Mouse (Mus musculus) heart, embryonic 11.5 days (tissue): Measurements from ENCODE around the gene Chst11. TPM values are rescaled to one million over a fixed set of nuclear protein-coding genes. Genes with fewer than 3 reads are reported as not detected.

Experiments
- ATAC-seq: fragments of 200-750 bp; cut with Nextera tagmentation; replicated peaks from 2 replicates; pipeline ENCODE4 v1.8.0; 2017; ENCODE audit warnings: moderate library complexity; ENCODE audit not compliant: insufficient number of reproducible peaks, low FRiP score, low TSS enrichment
- H3K27ac ChIP-seq: fragments of 300-500 bp; sonication (generic); 2 replicates; pipeline ENCODE4 v1.5.1; 2014; ENCODE audit warnings: mild to moderate bottlenecking, low read depth, low read length
- H3K27me3 ChIP-seq: fragments of 300-500 bp; sonication (generic); 2 replicates; pipeline ENCODE4 v1.6.1; 2014; ENCODE audit warnings: mild to moderate bottlenecking, low read length, mixed read lengths; ENCODE audit not compliant: control insufficient read depth, insufficient read depth
- H3K36me3 ChIP-seq: fragments of 300-500 bp; sonication (generic); 2 replicates; pipeline ENCODE4 v1.6.1; 2014; ENCODE audit warnings: mild to moderate bottlenecking, low read length, moderate library complexity, mixed read lengths; ENCODE audit not compliant: control insufficient read depth, insufficient read depth
- H3K4me1 ChIP-seq: fragments of 300-500 bp; sonication (generic); 2 replicates; pipeline ENCODE4 v1.6.1; 2014; ENCODE audit warnings: low read length; ENCODE audit not compliant: control insufficient read depth, insufficient read depth
- H3K4me2 ChIP-seq: fragments of 300-500 bp; sonication (generic); 2 replicates; pipeline ENCODE4 v1.6.1; 2014; ENCODE audit warnings: mild to moderate bottlenecking, moderate library complexity
- H3K4me3 ChIP-seq: fragments of 300-500 bp; sonication (generic); 2 replicates; pipeline ENCODE4 v1.5.1; 2014; ENCODE audit warnings: low read depth, low read length
- H3K9ac ChIP-seq: fragments of 300-500 bp; sonication (generic); 2 replicates; pipeline ENCODE4 v1.6.1; 2014; ENCODE audit warnings: mild to moderate bottlenecking, low read depth, low read length, moderate library complexity
- H3K9me3 ChIP-seq: fragments of 300-500 bp; sonication (generic); replicated peaks from 2 replicates; pipeline ENCODE4 v1.6.1; 2016; ENCODE audit warnings: low read length; ENCODE audit not compliant: control insufficient read depth
- WGBS: fragments of 180-500 bp; shearing (Covaris S2); extraction: QIAGEN DNeasy Blood & Tissue Kit; methylation state at CpG from one replicate; pipeline ENCODE4 v1.1.7; 2014; ENCODE audit not compliant: insufficient replicate concordance; 5-methylcytosine and 5-hydroxymethylcytosine counted together
- polyA plus RNA-seq: library from polyadenylated mRNA; unstranded; fragments of >200 nt; fragmentation: Nextera tagmentation; extraction: Ambion mirVana; gene quantifications from 2 replicates; pipeline ENCODE4 v1.2.1, GENCODE M21; 2014

Chst11 gene
- polyA plus RNA-seq, 1 experiment from 2014 or later, result 3.1 TPM

GRCm38 (mm10) chr10:83165521-83166243, 180.4 kb downstream of the Chst11 start:
- no peaks in the 10 kb centered on the region for H3K27me3 ChIP-seq
- peaks cover 17% of the 10 kb centered on the region for H3K4me1 ChIP-seq
- H3K4me2 ChIP-seq, result no peak overlapping the region
- 87% methylated on average over 11 of the region's 11 CpGs for WGBS
- no peak for ATAC-seq
- H3K27ac ChIP-seq, result no peak overlapping the region
- H3K9ac ChIP-seq, result no peak overlapping the region
- no peaks in the 10 kb centered on the region for H3K36me3 ChIP-seq
- H3K9me3 ChIP-seq, result no peaks in the 10 kb centered on the region
- no peak overlapping the region for H3K4me3 ChIP-seq

GRCm38 (mm10) chr10:83166272-83166671, 181.0 kb downstream of the Chst11 start:
- Histone ChIP-seq H3K9me3 (no peaks in the 10 kb centered on the region), H3K4me2 (no peak overlapping the region), H3K4me3 (no peak overlapping the region), H3K36me3 (no peaks in the 10 kb centered on the region), H3K4me1 (peaks cover 22% of the 10 kb centered on the region), H3K9ac (no peak overlapping the region), H3K27ac (no peak overlapping the region), H3K27me3 (no peaks in the 10 kb centered on the region)
- no peak for ATAC-seq
- 76% methylated on average over 9 of the region's 9 CpGs for WGBS

- no peak overlapping the region for H3K4me2 ChIP-seq
- H3K36me3 ChIP-seq, result no peaks in the 10 kb centered on the region
- WGBS, result 88% methylated on average over 6 of the region's 6 CpGs
- ATAC-seq, result no peak
- H3K9me3 ChIP-seq, result no peaks in the 10 kb centered on the region
- no peaks in the 10 kb centered on the region for H3K27me3 ChIP-seq
- H3K4me1 ChIP-seq, result peaks cover 13% of the 10 kb centered on the region
- H3K4me3 ChIP-seq, result no peak overlapping the region
- H3K9ac ChIP-seq, result no peak overlapping the region
- no peak overlapping the region for H3K27ac ChIP-seq
These were observed 182.2 kb downstream of the Chst11 start for GRCm38 (mm10) chr10:83167492-83167891.

GRCm38 (mm10) chr10:83168303-83169056, 183.2 kb downstream of the Chst11 start:
- Histone ChIP-seq H3K4me3 (no peak overlapping the region), H3K27me3 (no peaks in the 10 kb centered on the region), H3K9me3 (no peaks in the 10 kb centered on the region), H3K36me3 (no peaks in the 10 kb centered on the region), H3K27ac (no peak overlapping the region), H3K9ac (no peak overlapping the region), H3K4me2 (no peak overlapping the region), H3K4me1 (peaks cover 11% of the 10 kb centered on the region; the same call in 1 of the 2 replicates)
- ATAC-seq, result no peak
- WGBS, result 77% methylated on average over 11 of the region's 11 CpGs

- Histone ChIP-seq H3K4me2 (no peak overlapping the region), H3K9me3 (no peaks in the 10 kb centered on the region), H3K4me1 (peaks cover 11% of the 10 kb centered on the region; the same call in 1 of the 2 replicates), H3K9ac (no peak overlapping the region), H3K27me3 (no peaks in the 10 kb centered on the region), H3K27ac (no peak overlapping the region), H3K4me3 (no peak overlapping the region), H3K36me3 (no peaks in the 10 kb centered on the region)
- no peak for ATAC-seq
- WGBS, result 85% methylated on average over 6 of the region's 6 CpGs
These were observed 184.3 kb downstream of the Chst11 start for GRCm38 (mm10) chr10:83169554-83169953.

GRCm38 (mm10) chr10:83178151-83178550, 192.9 kb downstream of the Chst11 start:
- no peak for ATAC-seq
- Histone ChIP-seq H3K4me1 (peaks cover 6% of the 10 kb centered on the region; the same call in 1 of the 2 replicates), H3K27ac (no peak overlapping the region), H3K27me3 (no peaks in the 10 kb centered on the region), H3K9ac (no peak overlapping the region), H3K4me3 (no peak overlapping the region), H3K9me3 (no peaks in the 10 kb centered on the region), H3K36me3 (no peaks in the 10 kb centered on the region), H3K4me2 (no peak overlapping the region)
- 84% methylated on average over 5 of the region's 5 CpGs for WGBS

GRCm38 (mm10) chr10:83178661-83179060, 193.4 kb downstream of the Chst11 start:
- H3K27ac ChIP-seq, result no peak overlapping the region
- H3K4me2 ChIP-seq, result no peak overlapping the region
- no peaks in the 10 kb centered on the region for H3K27me3 ChIP-seq
- no peaks in the 10 kb centered on the region for H3K36me3 ChIP-seq
- no peak for ATAC-seq
- no peak overlapping the region for H3K4me3 ChIP-seq
- 81% methylated on average over 1 of the region's 1 CpGs for WGBS
- no peaks in the 10 kb centered on the region for H3K9me3 ChIP-seq
- H3K4me1 ChIP-seq, result peaks cover 8% of the 10 kb centered on the region
- no peak overlapping the region for H3K9ac ChIP-seq

GRCm38 (mm10) chr10:83181831-83182572, 196.7 kb downstream of the Chst11 start:
- no peaks in the 10 kb centered on the region for H3K9me3 ChIP-seq
- no peaks in the 10 kb centered on the region for H3K27me3 ChIP-seq
- no peak for ATAC-seq
- H3K4me1 ChIP-seq, result peaks cover 21% of the 10 kb centered on the region
- H3K27ac ChIP-seq, result no peak overlapping the region
- WGBS, result 73% methylated on average over 15 of the region's 15 CpGs
- no peak overlapping the region for H3K4me2 ChIP-seq
- H3K36me3 ChIP-seq, result no peaks in the 10 kb centered on the region
- no peak overlapping the region for H3K9ac ChIP-seq
- H3K4me3 ChIP-seq, result no peak overlapping the region
